Mouse (Mus musculus) midbrain, postnatal 0 days (tissue): Measurements from ENCODE around the gene Gpr137c. TPM values are rescaled to one million over a fixed set of nuclear protein-coding genes. Genes with fewer than 3 reads are reported as not detected.

ENCODE experiments used
- ATAC-seq: fragments of 200-750 bp; cut with Nextera tagmentation; 2 replicates; pipeline ENCODE4 v1.8.0; 2017; ENCODE audit warnings: moderate number of reproducible peaks, mild to moderate bottlenecking, moderate TSS enrichment, moderate library complexity; ENCODE audit not compliant: low FRiP score
- DNase-seq: peaks from one replicate; pipeline ENCODE4 v3.0.0-alpha.2; 2015; ENCODE audit warnings: low spot score
- H3K27ac ChIP-seq: fragments of 300-500 bp; sonication (generic); 2 replicates; pipeline ENCODE4 v1.5.1; 2014; ENCODE audit warnings: low read depth, mild to moderate bottlenecking, low read length, mixed read lengths
- H3K27me3 ChIP-seq: fragments of 300-500 bp; sonication (generic); 2 replicates; pipeline ENCODE4 v1.6.1; 2014; ENCODE audit warnings: low read length, control low read depth, mixed read lengths; ENCODE audit not compliant: insufficient read depth
- H3K36me3 ChIP-seq: fragments of 300-500 bp; sonication (generic); 2 replicates; pipeline ENCODE4 v1.6.1; 2014; ENCODE audit warnings: low read length, control low read depth, mixed read lengths; ENCODE audit not compliant: insufficient read depth
- H3K4me1 ChIP-seq: fragments of 300-500 bp; sonication (generic); 2 replicates; pipeline ENCODE4 v1.6.1; 2014; ENCODE audit warnings: mild to moderate bottlenecking, control low read depth, antibody characterized with exemption, low read length, mixed read lengths; ENCODE audit not compliant: insufficient read depth
- H3K4me2 ChIP-seq: fragments of 300-500 bp; sonication (generic); 2 replicates; pipeline ENCODE4 v1.6.1; 2014; ENCODE audit warnings: low read depth, mild to moderate bottlenecking, low read length, mixed read lengths; ENCODE audit not compliant: poor library complexity, severe bottlenecking
- H3K4me3 ChIP-seq: fragments of 300-500 bp; sonication (generic); 2 replicates; pipeline ENCODE4 v1.5.1; 2014; ENCODE audit warnings: low read depth, mild to moderate bottlenecking, low read length, moderate library complexity
- H3K9ac ChIP-seq: fragments of 300-500 bp; sonication (generic); replicated peaks from 2 replicates; pipeline ENCODE4 v1.6.1; 2014; ENCODE audit warnings: mild to moderate bottlenecking, low read length, moderate library complexity, mixed read lengths; ENCODE audit not compliant: poor library complexity, severe bottlenecking
- H3K9me3 ChIP-seq: fragments of 300-500 bp; sonication (generic); 2 replicates; pipeline ENCODE4 v1.6.1; 2016; ENCODE audit warnings: low read length, control low read depth
- CTCF ChIP-seq: IDR thresholded peaks from 2 replicates; pipeline ENCODE4 v1.5.1; 2016; ENCODE audit warnings: antibody characterized with exemption, mild to moderate bottlenecking
- WGBS: fragments of 180-500 bp; shearing (Covaris S2); extraction: QIAGEN DNeasy Blood & Tissue Kit; methylation state at CpG from one replicate; pipeline ENCODE4 v1.1.7; 2014; 5-methylcytosine and 5-hydroxymethylcytosine counted together
- polyA plus RNA-seq: library from polyadenylated mRNA; unstranded; fragments of >200 nt; fragmentation: Nextera tagmentation; extraction: Ambion mirVana; gene quantifications from 2 replicates; pipeline ENCODE4 v1.2.1, GENCODE M21; 2015
- total RNA-seq: library from RNA; depleted of rRNA; stranded (reverse); fragments of >200 nt; gene quantifications from 2 replicates; pipeline ENCODE4 v1.2.3, GENCODE M21; 2014

Gene Gpr137c
- total and polyA plus RNA-seq, 2 experiments from 2014 or later, result 15.0 to 57.1 TPM

DNA sequence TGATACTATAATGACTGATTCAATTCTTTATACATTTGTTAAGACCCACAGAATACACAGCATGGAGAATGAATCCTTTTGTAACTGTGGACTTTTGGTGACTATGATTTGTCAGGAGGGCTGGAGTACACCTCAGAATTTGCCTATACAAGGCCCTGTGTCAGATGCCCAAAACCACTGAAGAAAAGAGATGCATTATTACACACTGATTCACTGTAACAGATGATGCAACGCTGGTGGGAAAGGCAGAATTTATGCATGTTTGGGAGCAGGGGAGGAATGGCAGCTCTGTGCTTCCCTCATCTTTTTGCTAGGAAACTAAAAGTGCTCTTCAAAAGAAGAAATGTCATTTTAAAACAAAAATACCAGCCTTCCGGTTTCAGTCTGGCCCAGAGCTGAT is 28.5 kb upstream of the Gpr137c start:
- H3K4me2 ChIP-seq, result no peak overlapping the region
- no peak for TF ChIP-seq CTCF
- WGBS, result 78% methylated on average over 2 of the region's 2 CpGs

DNA sequence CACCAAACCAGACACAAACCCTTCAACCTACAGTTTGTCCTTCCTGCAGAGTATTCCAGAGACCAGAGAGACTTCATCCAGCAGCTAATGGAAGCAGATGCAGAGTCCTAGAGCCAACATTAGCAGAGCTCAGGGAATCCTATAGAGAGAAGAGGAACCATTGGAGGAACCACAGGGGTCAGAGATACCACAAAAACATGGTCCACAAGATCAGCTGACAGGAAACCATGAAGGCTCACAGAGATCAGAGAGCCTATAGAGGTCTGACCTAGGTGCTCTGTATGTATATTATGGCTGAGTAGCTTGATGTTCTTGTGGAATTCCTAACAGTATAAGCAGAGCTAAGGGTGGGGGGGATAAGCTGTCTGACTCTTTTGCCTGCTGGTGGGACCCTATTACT is 18.9 kb upstream of the Gpr137c start:
- TF ChIP-seq CTCF, result no peak
- Histone ChIP-seq H3K9me3 (no peaks in the 10 kb centered on the region), H3K27me3 (no peaks in the 10 kb centered on the region), H3K4me2 (no peak overlapping the region), H3K4me3 (no peak overlapping the region), H3K4me1 (no peaks in the 10 kb centered on the region), H3K9ac (no peak overlapping the region), H3K27ac (no peak overlapping the region), H3K36me3 (peaks cover 5% of the 10 kb centered on the region; the same call in 1 of the 2 replicates)
- no peak for ATAC-seq
- DNase-seq, result no peak

More for the DNA sequence above, 28.5 kb upstream of the Gpr137c start:
- no peaks in the 10 kb centered on the region for H3K4me1 ChIP-seq
- no peak overlapping the region for H3K4me3 ChIP-seq
- H3K27me3 ChIP-seq, result no peaks in the 10 kb centered on the region
- no peak for ATAC-seq
- no peaks in the 10 kb centered on the region for H3K36me3 ChIP-seq
- no peak for DNase-seq
- H3K9me3 ChIP-seq, result no peaks in the 10 kb centered on the region
- no peak overlapping the region for H3K27ac ChIP-seq
- no peak overlapping the region for H3K9ac ChIP-seq

DNA sequence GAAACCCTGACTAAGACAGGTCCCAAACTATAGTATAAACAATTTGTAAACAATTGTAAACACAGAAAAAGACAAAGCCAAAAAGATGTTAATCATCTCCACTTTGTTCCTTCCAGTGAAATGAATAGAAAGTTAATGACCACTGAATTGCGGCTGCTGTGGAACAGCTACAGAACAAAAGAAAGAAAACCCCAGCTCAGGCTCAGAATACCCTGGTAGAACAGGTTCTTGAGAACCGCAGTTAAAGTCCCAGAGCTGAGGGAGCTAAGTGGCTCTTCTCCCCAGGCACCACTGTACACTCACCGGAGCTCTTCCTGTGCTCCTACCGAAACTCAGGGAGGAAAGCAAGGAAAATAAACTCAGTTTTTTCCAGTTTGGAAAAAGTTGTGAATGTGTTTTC is 8.8 kb upstream of the Gpr137c start:
- Histone ChIP-seq H3K9ac (no peak overlapping the region), H3K4me1 (no peaks in the 10 kb centered on the region), H3K27ac (no peak overlapping the region), H3K27me3 (no peaks in the 10 kb centered on the region), H3K4me2 (no peak overlapping the region), H3K4me3 (no peak overlapping the region), H3K9me3 (no peaks in the 10 kb centered on the region), H3K36me3 (peaks cover 16% of the 10 kb centered on the region; the same call in 1 of the 2 replicates)
- ATAC-seq, result no peak
- TF ChIP-seq CTCF, result no peak
- DNase-seq, result no peak
- WGBS, result 76% methylated on average over 4 of the region's 4 CpGs

- no peak overlapping the region for H3K4me3 ChIP-seq
- DNase-seq (no peak), ATAC-seq (no peak)
- no peaks in the 10 kb centered on the region for H3K27me3 ChIP-seq
- H3K4me2 ChIP-seq, result no peak overlapping the region
- no peaks in the 10 kb centered on the region for H3K9me3 ChIP-seq
- no peak overlapping the region for H3K27ac ChIP-seq
- no peak for TF ChIP-seq CTCF
- no peak overlapping the region for H3K9ac ChIP-seq
- H3K36me3 ChIP-seq, result peaks cover 16% of the 10 kb centered on the region; the same call in 1 of the 2 replicates
- WGBS, result 98% methylated on average over 1 of the region's 1 CpGs
- H3K4me1 ChIP-seq, result no peaks in the 10 kb centered on the region
These were observed 8.1 kb upstream of the Gpr137c start for GRCm38 (mm10) chr14:45211431-45211830.

- H3K9ac ChIP-seq, result no peak overlapping the region
- no peak overlapping the region for H3K4me3 ChIP-seq
- DNase-seq (no peak), ATAC-seq (no peak)
- no peaks in the 10 kb centered on the region for H3K9me3 ChIP-seq
- H3K27ac ChIP-seq, result no peak overlapping the region
- no peak for TF ChIP-seq CTCF
- H3K4me1 ChIP-seq, result peaks cover 12% of the 10 kb centered on the region
- WGBS, result 96% methylated on average over 9 of the region's 9 CpGs
- no peak overlapping the region for H3K4me2 ChIP-seq
- H3K27me3 ChIP-seq, result no peaks in the 10 kb centered on the region
- 0 out of 2 replicates have a peak, but pooled peaks cover 3% of the 10 kb centered on the region for H3K36me3 ChIP-seq
These were observed 2.7 kb upstream of the Gpr137c start for GRCm38 (mm10) chr14:45216711-45217340.

- Histone ChIP-seq H3K4me3 (peak overlapping the region; percentile 81), H3K4me1 (peaks cover 15% of the 10 kb centered on the region), H3K27ac (no peak overlapping the region), H3K4me2 (peak overlapping the region; percentile 77), H3K27me3 (no peaks in the 10 kb centered on the region), H3K9me3 (no peaks in the 10 kb centered on the region), H3K36me3 (no peaks in the 10 kb centered on the region), H3K9ac (peak overlapping the region; percentile 69; the same call in 1 of the 2 replicates)
- DNase-seq (no peak), ATAC-seq (no peak)
- no peak for TF ChIP-seq CTCF
- WGBS, result 92% methylated on average over 4 of the region's 4 CpGs
These were observed 1.8 kb upstream of the Gpr137c start for GRCm38 (mm10) chr14:45217693-45218092.
